Mouse (Mus musculus) mesoderm, embryonic 11.5 days (tissue): ENCODE results near the gene Lrrc45.

ENCODE experiments used
- DNase-seq: peaks from one replicate; pipeline ENCODE4 v3.0.0-alpha.2; 2012; ENCODE audit warnings: low read depth, low spot score

Gene Lrrc45

GRCm38 (mm10) chr11:120704486-120705325 is 9.0 kb upstream of the Lrrc45 start:
- DNase-seq, result no peak

- no peak for DNase-seq
Measured at GRCm38 (mm10) chr11:120706120-120706519, 7.6 kb upstream of the Lrrc45 start.

GRCm38 (mm10) chr11:120707225-120707624 is 6.5 kb upstream of the Lrrc45 start:
- DNase-seq, result no peak

- no peak for DNase-seq
Measured at GRCm38 (mm10) chr11:120707969-120708368, 5.8 kb upstream of the Lrrc45 start.

DNA sequence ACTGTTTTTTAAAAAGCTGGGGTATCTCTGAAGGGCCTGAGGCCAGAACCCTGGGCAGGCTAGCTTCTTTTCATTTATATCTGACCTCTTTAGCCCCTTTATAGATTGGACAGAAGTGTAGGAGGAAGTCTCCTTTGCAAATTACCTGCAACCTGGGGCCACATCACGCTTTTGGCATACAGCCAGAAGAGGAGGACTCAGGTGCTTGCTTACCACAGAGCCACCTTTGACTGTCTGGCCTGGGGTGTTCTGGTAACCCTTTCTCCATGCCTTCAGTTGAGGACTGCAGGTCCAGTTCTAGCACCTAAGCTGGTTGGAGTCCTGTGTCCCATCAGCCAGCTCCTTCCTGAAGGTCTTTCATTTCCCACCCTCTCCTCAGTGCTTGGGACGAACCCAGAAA is 4.2 kb upstream of the Lrrc45 start:
- DNase-seq, result no peak

DNA sequence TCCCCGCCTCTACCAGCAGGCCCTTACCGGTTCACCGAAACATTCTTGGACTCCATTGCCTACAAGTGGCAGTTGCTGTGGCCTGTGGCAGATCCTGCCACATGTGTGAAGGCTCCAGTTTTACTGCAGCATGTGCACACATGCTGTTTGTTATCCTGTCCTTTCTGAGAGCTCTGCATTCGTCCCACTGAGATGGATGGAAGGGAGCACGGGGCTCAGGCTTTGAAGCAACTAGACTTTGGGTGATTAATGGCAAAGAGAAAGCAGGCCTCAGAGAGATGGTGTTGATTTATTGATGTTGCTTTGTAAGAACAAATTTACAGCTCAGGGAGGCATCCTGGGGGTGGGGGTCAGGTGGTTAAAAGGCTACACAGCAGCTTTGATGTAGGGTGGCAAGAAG is 3.1 kb upstream of the Lrrc45 start:
- DNase-seq, result peak; percentile 75

DNA sequence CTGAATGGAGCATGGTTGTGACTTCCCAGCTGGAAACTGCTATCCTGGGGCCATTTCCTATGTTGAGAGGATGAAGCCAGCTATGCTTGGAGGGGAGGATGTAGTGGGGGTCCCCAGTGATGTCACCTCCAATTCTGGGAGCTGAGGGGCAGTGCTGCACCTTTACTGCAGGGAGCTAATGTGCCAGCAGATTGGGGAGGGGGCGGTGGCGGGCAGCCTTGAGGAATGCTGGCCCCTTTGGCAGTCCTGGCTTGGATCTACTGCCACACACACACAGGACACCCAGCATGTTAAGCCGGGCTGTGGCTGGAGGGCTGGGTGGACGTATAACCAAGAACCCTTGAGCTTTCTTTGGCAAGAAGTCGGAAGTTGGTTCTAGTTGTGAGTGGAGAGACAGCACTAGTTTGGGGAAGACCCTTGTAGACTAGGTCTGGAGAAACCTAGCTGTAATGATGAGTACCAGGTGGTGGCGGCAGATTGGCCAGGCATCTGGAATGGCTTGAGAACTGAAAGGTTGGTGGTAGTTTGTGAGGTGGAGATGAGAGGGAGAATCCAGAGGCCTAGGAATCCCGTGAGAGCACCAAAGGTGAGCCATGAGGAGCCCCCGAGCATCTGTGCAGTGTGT is 1.6 kb upstream of the Lrrc45 start:
- DNase-seq, result no peak

DNA sequence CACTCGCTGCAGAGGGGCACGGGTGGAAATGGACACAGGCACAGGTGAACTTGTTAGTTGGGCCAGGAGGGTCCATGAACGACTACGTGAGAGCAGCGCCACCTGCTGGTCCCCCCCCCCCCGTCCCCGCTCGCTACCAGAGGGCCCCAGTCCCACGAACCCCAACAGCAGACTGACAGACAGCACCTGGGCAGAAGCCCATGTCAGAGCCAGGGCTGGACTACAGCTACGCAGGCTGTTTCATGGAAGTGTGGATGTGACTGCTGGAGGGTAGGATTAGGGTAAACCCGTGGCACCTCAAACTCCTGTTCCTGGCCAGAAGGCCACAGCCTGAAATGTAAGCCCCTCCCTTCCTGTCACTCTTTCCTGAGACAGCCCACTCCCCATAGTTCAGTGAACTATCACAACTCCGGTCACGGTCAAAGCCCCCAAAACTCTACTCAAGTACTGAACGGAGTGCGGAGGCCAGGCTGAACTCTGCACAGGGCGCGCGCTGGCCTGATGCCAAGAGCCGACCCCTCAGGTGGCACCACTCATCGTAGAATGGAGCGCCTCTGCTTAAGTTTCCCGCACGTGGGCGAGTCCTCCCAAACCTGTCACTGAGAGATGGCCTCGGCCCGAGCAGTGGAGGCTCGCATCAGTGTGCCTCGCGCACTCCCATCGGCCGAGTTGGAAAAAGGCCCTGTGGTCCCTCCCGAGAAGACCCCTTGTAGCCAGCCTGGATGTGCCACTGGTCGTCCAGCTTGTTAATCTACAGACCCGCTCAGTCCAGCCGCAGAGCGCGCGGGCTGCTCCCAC is 755 bp upstream of the Lrrc45 start:
- no peak for DNase-seq

GRCm38 (mm10) chr11:120714546-120714945 is 821 bp downstream of the Lrrc45 start:
- no peak for DNase-seq

DNA sequence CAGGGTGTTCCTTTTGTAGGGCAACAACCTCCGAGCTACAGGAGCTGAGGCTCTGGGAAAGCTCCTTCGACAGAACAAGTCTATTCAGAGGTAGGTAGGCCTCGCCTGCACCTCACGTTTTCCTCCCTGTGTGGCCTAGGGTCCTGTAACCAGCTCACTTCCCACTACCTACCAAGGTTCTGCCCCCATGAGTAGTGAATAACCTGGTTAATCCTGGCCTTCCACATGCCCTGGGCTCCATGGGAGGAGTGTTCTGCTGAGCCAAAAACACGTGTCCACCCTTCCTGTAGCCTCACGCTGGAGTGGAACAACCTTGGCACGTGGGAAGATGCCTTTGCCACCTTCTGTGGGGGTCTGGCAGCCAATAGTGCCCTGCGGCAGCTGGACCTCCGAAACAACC is 1.4 kb downstream of the Lrrc45 start:
- no peak for DNase-seq

- no peak for DNase-seq
Measured at GRCm38 (mm10) chr11:120719242-120719641, 5.5 kb downstream of the Lrrc45 start.

DNA sequence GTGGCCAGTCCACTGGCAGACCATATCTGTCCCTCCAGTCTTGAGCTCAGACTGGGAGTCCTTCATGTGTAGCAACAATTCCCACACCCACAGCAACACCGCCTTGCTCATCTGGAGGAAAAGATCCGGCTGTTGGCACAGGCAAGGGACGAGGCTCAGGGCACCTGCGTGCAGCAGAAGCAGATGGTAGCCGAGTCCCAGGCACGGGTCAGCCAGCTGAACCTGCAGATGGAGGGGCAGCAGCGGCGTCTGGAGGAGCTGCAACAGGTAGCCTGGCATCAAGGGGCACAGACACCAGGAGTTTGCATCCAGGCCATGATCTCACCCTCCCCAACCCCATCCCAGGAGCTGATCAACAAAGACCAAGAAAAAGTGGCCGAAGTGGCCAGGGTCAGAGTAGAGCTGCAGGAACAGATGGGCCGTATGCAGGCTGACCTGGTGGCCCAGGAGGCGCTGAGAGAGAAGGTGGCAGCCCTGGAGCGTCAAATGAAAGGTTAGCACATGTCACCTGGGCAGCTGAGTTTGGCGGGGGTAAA is 6.2 kb downstream of the Lrrc45 start:
- no peak for DNase-seq

DNA sequence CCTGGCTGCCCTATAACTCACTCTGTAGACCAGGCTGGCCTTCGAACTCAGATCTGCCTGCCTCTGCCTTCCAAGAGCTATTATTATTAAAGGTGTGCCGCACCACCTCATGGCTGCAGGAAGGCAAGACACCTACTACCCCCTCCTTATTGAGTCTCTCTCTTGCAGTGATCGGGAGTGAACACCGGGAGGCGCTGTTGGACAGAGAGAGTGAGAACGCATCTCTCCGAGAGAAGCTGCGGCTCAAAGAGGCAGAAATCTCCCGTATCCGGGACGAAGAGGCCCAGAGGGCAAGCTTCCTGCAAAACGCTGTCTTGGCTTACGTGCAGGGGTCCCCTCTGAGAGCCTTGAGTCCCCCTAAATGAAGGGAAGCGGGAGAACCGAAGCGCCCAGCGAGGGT is 6.7 kb downstream of the Lrrc45 start:
- peak; percentile 94 for DNase-seq

- peak; percentile 80 for DNase-seq
Measured at GRCm38 (mm10) chr11:120721124-120722066, 7.7 kb downstream of the Lrrc45 start, which contains the start of gene Rac3. Rac3 (plus strand) TSS chr11:120721470.

DNA sequence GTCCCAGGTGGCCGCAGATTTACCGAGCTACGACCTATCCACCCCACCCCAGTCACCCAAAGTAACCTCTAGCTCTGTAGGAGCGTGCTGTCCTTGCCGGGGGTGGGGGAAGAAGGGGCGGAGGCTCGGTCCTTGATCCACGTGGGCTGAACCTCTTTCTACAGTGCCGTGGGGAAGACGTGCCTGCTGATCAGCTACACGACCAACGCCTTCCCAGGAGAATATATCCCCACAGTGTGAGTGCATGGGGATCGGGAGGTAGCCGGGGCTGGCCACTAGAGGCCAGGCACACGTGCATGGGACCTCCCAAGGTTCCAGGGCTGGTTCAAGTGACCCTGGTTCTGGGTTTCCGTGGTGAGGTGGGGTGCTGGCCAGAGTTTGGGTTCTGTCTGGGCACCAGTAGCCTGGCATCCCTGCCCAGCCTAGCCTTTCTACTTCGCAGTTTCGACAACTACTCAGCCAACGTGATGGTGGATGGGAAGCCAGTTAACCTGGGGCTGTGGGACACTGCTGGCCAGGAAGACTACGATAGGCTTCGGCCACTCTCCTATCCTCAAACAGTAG is 8.4 kb downstream of the Lrrc45 start:
- DNase-seq, result no peak

GRCm38 (mm10) chr11:120722761-120723382 is 9.1 kb downstream of the Lrrc45 start:
- DNase-seq, result no peak

GRCm38 (mm10) chr11:120723509-120723908 is 9.8 kb downstream of the Lrrc45 start:
- DNase-seq, result no peak

- no peak for DNase-seq
Measured at GRCm38 (mm10) chr11:120726243-120727168, 12.8 kb downstream of the Lrrc45 start.

- peak; percentile 93 for DNase-seq
Measured at GRCm38 (mm10) chr11:120727169-120727527, 13.4 kb downstream of the Lrrc45 start, which contains the start of gene Dcxr. Dcxr (minus strand) TSS chr11:120727281.
